Mouse (Mus musculus) cerebellum, adult 11 months (tissue): ENCODE measurements around the gene Luc7l.
A peak's percentile ranks its signal among the peaks of the same experiment; 100 is the strongest.
"Not testable (repeated sequence)": the region's sequence is repeated elsewhere in the genome, so short reads cannot be mapped to it uniquely, and the experiment has no call there.

Experiments used
- DNase-seq: peaks from one replicate; pipeline ENCODE4 v3.0.0; 2022

Gene Luc7l

GRCm38 (mm10) chr17:26255313-26255712 lies 2.6 kb downstream of the Luc7l start:
- no peak for DNase-seq

GRCm38 (mm10) chr17:26261826-26262225 lies 9.1 kb downstream of the Luc7l start:
- DNase-seq = no peak

GRCm38 (mm10) chr17:26262384-26262783 lies 9.7 kb downstream of the Luc7l start:
- no peak for DNase-seq

- no peak for DNase-seq
Observed at GRCm38 (mm10) chr17:26268851-26269250, 16.2 kb downstream of the Luc7l start.

- not testable (repeated sequence) for DNase-seq
Observed at GRCm38 (mm10) chr17:26269577-26269976, 16.9 kb downstream of the Luc7l start.

- no peak for DNase-seq
Observed at GRCm38 (mm10) chr17:26272586-26272985, 19.9 kb downstream of the Luc7l start.

GRCm38 (mm10) chr17:26275933-26276332 lies 23.2 kb downstream of the Luc7l start:
- no peak for DNase-seq

- no peak for DNase-seq
Observed at GRCm38 (mm10) chr17:26276711-26277110, 24.0 kb downstream of the Luc7l start.

GRCm38 (mm10) chr17:26286199-26286955 lies 33.7 kb downstream of the Luc7l start:
- DNase-seq = peak; percentile 11

- DNase-seq = no peak
Observed at GRCm38 (mm10) chr17:26289475-26289874, 36.8 kb downstream of the Luc7l start.

GRCm38 (mm10) chr17:26298318-26298717 lies 45.6 kb downstream of the Luc7l start:
- not testable (repeated sequence) for DNase-seq

GRCm38 (mm10) chr17:26314291-26314690 lies 61.6 kb downstream of the Luc7l start:
- DNase-seq = peak; percentile 22

- DNase-seq = no peak
Observed at GRCm38 (mm10) chr17:26315474-26315873, 62.8 kb downstream of the Luc7l start.

- no peak for DNase-seq
Observed at GRCm38 (mm10) chr17:26318441-26318840, 65.7 kb downstream of the Luc7l start.
